Mouse (Mus musculus) liver, adult 2 months (tissue): ENCODE results near the gene Smyd4. TPM values are rescaled to one million over a fixed set of nuclear protein-coding genes. Genes with fewer than 3 reads are reported as not detected.
A peak's percentile ranks its signal among the peaks of the same experiment; 100 is the strongest.

Source experiments
- DNase-seq: peaks from one replicate; pipeline ENCODE4 v3.0.0-alpha.2; 2011; ENCODE audit warnings: low read depth, low spot score; ENCODE audit errors: extremely low read depth
- H3K27ac ChIP-seq: fragments of 200-500 bp; replicated peaks from 2 replicates; pipeline ENCODE4 v1.5.1; 2012; ENCODE audit warnings: low read depth, mild to moderate bottlenecking, control low read depth, inconsistent platforms, low read length; ENCODE audit not compliant: insufficient read depth
- H3K27me3 ChIP-seq: fragments of 200-500 bp; 2 replicates; pipeline ENCODE4 v1.6.1; 2012; ENCODE audit warnings: mild to moderate bottlenecking, moderate library complexity, low read length, inconsistent platforms; ENCODE audit not compliant: control insufficient read depth, insufficient read depth
- H3K36me3 ChIP-seq: fragments of 200-500 bp; 2 replicates; pipeline ENCODE4 v1.6.1; 2012; ENCODE audit warnings: low read length, inconsistent platforms; ENCODE audit not compliant: control insufficient read depth, insufficient read depth
- H3K4me1 ChIP-seq: fragments of 200-500 bp; 2 replicates; pipeline ENCODE4 v1.6.1; 2011; ENCODE audit warnings: low read length; ENCODE audit not compliant: control insufficient read depth, insufficient read depth
- H3K4me3 ChIP-seq: fragments of 200-500 bp; 2 replicates; pipeline ENCODE4 v1.5.1; 2011; ENCODE audit warnings: low read depth, mild to moderate bottlenecking, control low read depth, low read length, moderate library complexity; ENCODE audit not compliant: insufficient read depth
- H3K79me2 ChIP-seq: fragments of 200-500 bp; 2 replicates; pipeline ENCODE4 v1.6.1; 2012; ENCODE audit warnings: inconsistent platforms, mild to moderate bottlenecking, low read length, moderate library complexity; ENCODE audit not compliant: control insufficient read depth, insufficient read depth
- H3K9ac ChIP-seq: fragments of 200-500 bp; 2 replicates; pipeline ENCODE4 v1.6.1; 2012; ENCODE audit warnings: low read depth, mild to moderate bottlenecking, control low read depth, inconsistent platforms, low read length
- CTCF ChIP-seq: fragments of 200-500 bp; IDR thresholded peaks from 2 replicates; pipeline ENCODE4 v1.5.1; 2011; ENCODE audit warnings: low read depth, low read length, control low read depth
- POLR2A ChIP-seq: fragments of 200-500 bp; IDR thresholded peaks from 2 replicates; pipeline ENCODE4 v1.6.1; 2011; ENCODE audit warnings: low read length, control low read depth; ENCODE audit not compliant: insufficient read depth; ENCODE audit errors: extremely low read depth
- WGBS: fragments of 180-500 bp; shearing (Covaris S2); methylation state at CpG from one replicate; pipeline ENCODE4 v1.1.7; 2018; 5-methylcytosine and 5-hydroxymethylcytosine counted together
- polyA plus RNA-seq: library from polyadenylated mRNA; depleted of rRNA; stranded (reverse); fragments of >200 nt; gene quantifications from 2 replicates; pipeline ENCODE4 v1.2.3, GENCODE M21; 2012
- total RNA-seq: library from RNA; depleted of rRNA; stranded (reverse); fragments of >200 nt; gene quantifications from 2 replicates; pipeline ENCODE4 v1.2.3, GENCODE M21; 2014

Smyd4 gene
- total and polyA plus RNA-seq, 2 experiments, result 1.1 to 1.8 TPM

DNA sequence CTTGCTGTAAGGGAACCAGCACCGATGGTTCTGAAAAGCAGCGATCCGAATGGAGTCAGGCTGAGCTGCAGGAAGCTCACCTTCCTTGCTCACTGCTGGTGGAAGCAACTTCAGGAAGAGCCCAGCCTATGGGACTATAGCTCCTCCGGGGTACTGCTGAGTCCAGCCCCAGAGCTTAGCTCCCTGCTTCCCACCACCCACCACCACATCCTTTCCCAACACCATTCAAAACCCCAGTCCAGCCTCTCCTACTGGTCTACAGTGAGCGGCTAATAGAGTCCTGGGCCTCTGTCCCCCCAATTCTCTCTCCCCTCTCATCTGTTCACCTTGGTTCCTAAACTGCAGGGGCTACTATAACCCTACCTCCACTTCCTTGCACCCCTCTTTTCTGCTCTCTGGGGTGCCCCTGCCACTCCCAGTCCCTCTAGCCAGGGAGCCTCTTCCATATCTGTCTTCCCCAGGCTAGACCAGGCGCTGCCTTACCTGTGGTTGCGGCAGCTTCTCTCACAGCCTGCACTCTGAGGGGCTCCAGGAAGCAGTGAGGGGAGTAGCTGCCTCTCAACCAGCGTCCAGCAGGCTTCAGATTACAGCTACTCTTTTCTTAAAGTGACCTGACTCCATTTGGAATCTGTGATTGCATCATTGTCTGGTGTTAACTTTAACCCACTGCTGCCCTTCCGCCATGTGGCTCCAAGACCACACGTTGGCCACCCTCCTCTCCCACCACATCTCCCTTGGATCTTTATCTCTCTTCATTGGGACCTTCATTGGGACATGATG lies 74.0 kb downstream of the Smyd4 start, which contains the start of gene Serpinf1:
TSS of gene Serpinf1 (minus strand) at position 689 of the 780 bp plus-strand sequence.
- DNase-seq, result peak; percentile 83
- Histone ChIP-seq H3K9ac (peak within 1 kb of the TSS; percentile 94), H3K27ac (peak within 1 kb of the TSS; percentile 98), H3K79me2 (peaks cover 6% of the 10 kb centered on the region; the same call in 1 of the 2 replicates), H3K27me3 (no peaks in the 10 kb centered on the region), H3K4me1 (peaks cover 14% of the 10 kb centered on the region), H3K4me3 (peak within 1 kb of the TSS; percentile 82), H3K36me3 (peaks cover 3% of the 10 kb centered on the region)
- no peak for TF ChIP-seq CTCF
- peak; percentile 36; the same call in 1 of the 2 replicates for TF ChIP-seq POLR2A
- 15% methylated on average over 10 of the region's 10 CpGs for WGBS

DNA sequence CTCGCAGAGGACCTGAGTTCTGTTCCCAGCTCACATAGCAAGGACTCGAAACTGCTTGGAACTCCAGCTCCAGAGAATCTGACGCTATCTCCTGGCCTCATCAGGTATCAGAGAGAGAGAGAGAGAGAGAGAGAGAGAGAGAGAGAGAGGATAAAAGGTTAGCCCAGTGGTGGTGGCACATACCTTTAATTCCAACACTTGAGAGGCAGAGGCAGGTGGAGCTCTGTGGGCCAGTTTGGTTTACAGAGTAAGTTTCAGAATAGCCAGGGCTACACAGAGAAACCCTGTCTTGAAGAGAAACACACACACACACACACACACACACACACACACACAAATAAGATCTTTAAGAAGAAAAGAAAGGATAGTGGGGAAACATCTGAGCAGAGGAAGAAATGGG lies 74.9 kb downstream of the Smyd4 start:
- Histone ChIP-seq H3K36me3 (no peaks in the 10 kb centered on the region; the same call in 1 of the 2 replicates), H3K79me2 (peaks cover 6% of the 10 kb centered on the region; the same call in 1 of the 2 replicates), H3K4me1 (peaks cover 14% of the 10 kb centered on the region), H3K4me3 (peak overlapping the region; percentile 1; the same call in 1 of the 2 replicates), H3K27me3 (no peaks in the 10 kb centered on the region), H3K9ac (peak overlapping the region; percentile 73), H3K27ac (peak overlapping the region; percentile 98)
- TF ChIP-seq CTCF (no peak), POLR2A (0 out of 2 replicates have a peak, but pooled peaks have one; percentile 7)
- WGBS, result 43% methylated on average over 3 of the region's 3 CpGs
- DNase-seq, result no peak

DNA sequence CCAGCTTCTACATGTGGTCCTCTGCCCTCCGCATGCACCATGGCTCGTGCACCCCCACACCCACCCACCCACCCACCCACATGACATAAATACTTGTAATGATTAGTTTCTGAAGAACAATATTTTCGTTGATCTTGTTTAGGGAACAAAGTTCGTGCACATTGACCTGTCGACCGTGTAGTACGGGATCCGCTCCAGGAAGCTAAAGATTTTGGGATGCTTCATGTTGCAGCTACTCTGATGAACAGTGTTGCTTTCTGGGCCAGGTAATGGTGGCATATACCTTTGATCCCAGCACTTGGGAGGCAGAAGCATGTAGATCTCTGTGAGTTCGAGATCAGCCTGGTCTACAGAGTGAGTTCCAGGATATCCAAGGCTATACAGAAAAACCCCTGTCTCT lies 75.8 kb downstream of the Smyd4 start:
- Histone ChIP-seq H3K36me3 (no peaks in the 10 kb centered on the region), H3K27ac (peak overlapping the region; percentile 98), H3K4me1 (peaks cover 14% of the 10 kb centered on the region), H3K79me2 (peaks cover 6% of the 10 kb centered on the region; the same call in 1 of the 2 replicates), H3K27me3 (no peaks in the 10 kb centered on the region), H3K9ac (peak overlapping the region; percentile 32; the same call in 1 of the 2 replicates), H3K4me3 (no peak overlapping the region)
- TF ChIP-seq POLR2A (no peak), CTCF (no peak)
- WGBS, result 32% methylated on average over 9 of the region's 9 CpGs
- peak; percentile 93 for DNase-seq

DNA sequence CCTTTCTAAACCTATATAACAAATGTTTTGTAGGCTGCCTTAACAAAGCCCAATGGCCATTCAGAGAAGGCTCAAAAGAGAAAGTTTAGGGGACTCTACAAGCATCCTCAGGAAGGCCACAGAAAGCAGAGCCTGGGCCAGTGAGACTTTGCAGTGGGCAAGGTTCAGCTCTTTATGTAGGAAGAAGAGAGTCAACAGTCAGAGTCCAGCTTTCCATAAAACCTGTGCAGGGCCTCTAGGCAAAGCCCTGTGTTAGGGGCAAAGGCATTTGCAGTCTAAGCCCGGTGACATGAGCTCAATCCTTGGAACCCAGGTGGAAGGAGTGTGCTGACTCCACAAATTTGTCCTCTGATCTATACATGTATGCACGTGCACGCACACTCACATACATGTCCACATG lies 76.2 kb downstream of the Smyd4 start:
- DNase-seq, result peak; percentile 47
- no peaks in the 10 kb centered on the region for H3K27me3 ChIP-seq
- no peaks in the 10 kb centered on the region for H3K36me3 ChIP-seq
- 67% methylated on average over 3 of the region's 3 CpGs for WGBS
- no peak overlapping the region for H3K4me3 ChIP-seq
- TF ChIP-seq CTCF (no peak), POLR2A (no peak)
- H3K4me1 ChIP-seq, result peaks cover 14% of the 10 kb centered on the region
- H3K79me2 ChIP-seq, result peaks cover 6% of the 10 kb centered on the region; the same call in 1 of the 2 replicates
- no peak overlapping the region for H3K9ac ChIP-seq
- H3K27ac ChIP-seq, result peak overlapping the region; percentile 57

DNA sequence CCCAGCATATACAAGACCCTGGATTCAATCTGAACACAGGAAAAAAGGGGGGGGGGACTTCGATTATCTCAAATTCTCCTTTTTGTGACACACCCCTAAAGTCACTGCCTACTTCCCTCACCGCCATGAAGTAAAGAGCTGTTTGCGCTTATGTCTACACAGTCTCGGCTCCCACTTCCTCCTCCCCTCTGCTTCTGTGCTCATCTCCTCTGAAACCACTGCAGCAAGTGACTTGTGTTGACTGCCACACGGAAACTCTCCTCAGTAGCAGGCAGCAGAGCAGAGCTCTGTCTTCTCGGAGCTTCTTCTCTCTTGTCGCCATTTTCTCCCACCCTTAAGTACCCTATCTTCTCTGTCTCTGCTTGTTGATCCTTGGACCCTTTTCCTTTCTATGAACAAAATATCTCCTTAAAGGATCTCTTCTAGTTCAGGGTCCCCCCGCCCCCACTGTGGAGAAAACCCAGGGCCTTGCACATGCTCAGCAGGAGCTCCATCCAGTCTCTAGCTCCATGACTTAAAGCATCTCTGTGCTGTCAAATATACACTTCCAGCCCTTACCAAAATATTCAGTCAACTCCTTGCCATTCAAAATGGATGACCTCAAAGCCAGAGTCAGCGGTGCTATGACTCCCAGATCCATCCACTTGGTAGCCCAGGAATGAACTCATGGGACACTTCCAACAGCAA lies 80.9 kb downstream of the Smyd4 start:
- Histone ChIP-seq H3K9ac (no peak overlapping the region), H3K4me3 (no peak overlapping the region), H3K36me3 (peaks cover 15% of the 10 kb centered on the region), H3K79me2 (no peaks in the 10 kb centered on the region), H3K27ac (no peak overlapping the region), H3K27me3 (no peaks in the 10 kb centered on the region), H3K4me1 (peaks cover 8% of the 10 kb centered on the region)
- WGBS, result 61% methylated on average over 9 of the region's 9 CpGs
- DNase-seq, result no peak
- TF ChIP-seq POLR2A, result no peak
- TF ChIP-seq CTCF, result no peak
